Mouse (Mus musculus): ENCODE results near the gene Mterf4. TPM values are rescaled to one million over a fixed set of nuclear protein-coding genes. Genes with fewer than 3 reads are reported as not detected.

Gene Mterf4
- polyA plus RNA-seq, 1 experiment = 14.4 TPM

DNA sequence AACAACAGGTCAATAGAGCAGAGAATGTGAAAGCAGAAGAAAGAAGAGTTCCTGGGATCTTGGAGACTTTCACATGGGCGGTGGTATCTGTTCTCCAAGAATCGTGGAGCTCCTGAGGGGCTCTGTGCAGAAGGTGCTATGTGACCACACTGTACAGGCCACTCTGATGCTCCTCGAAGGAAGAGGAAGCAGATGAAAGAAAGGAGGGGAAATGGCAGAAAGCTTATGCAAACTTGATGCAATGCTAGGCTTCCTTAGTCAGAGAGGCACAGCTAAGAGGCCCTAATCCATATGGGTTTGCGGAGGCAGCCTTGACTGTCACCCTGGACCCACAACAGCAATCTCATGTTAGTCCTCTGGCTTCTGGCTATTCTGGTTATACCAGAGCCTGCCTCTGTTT, 14.8 kb downstream of the Mterf4 start:
- no peak overlapping the region for H3K4me3 ChIP-seq (ENCODE audit: control insufficient read depth, low read depth, low read length)
- H3K27me3 ChIP-seq (ENCODE audit: control insufficient read depth, insufficient read depth, low read length) = no peaks in the 10 kb centered on the region
- TF ChIP-seq CTCF (IDR thresholded peaks at IDR 0.05; ENCODE audit: control insufficient read depth, insufficient read depth, insufficient replicate concordance, low read depth, low read length) (no peak), POLR2A (IDR thresholded peaks at IDR 0.05; ENCODE audit: control insufficient read depth, low read depth, low read length) (no peak)
- no peaks in the 10 kb centered on the region for H3K4me1 ChIP-seq (ENCODE audit: control insufficient read depth, insufficient read depth, low read length)
- H3K36me3 ChIP-seq (ENCODE audit: control insufficient read depth, insufficient read depth, low read length) = no peaks in the 10 kb centered on the region
- H3K27ac ChIP-seq (ENCODE audit: control insufficient read depth, insufficient read depth, low read depth, low read length) = no peak overlapping the region

- Histone ChIP-seq H3K36me3 (ENCODE audit: control insufficient read depth, insufficient read depth, low read length) (no peaks in the 10 kb centered on the region), H3K4me1 (ENCODE audit: control insufficient read depth, insufficient read depth, low read length) (no peaks in the 10 kb centered on the region), H3K27me3 (ENCODE audit: control insufficient read depth, insufficient read depth, low read length) (no peaks in the 10 kb centered on the region), H3K4me3 (ENCODE audit: control insufficient read depth, low read depth, low read length) (no peak overlapping the region), H3K27ac (ENCODE audit: control insufficient read depth, insufficient read depth, low read depth, low read length) (no peak overlapping the region)
- TF ChIP-seq CTCF (IDR thresholded peaks at IDR 0.05; ENCODE audit: control insufficient read depth, insufficient read depth, insufficient replicate concordance, low read depth, low read length) (no peak), POLR2A (IDR thresholded peaks at IDR 0.05; ENCODE audit: control insufficient read depth, low read depth, low read length) (no peak)
Measured at GRCm38 (mm10) chr1:93289678-93290214, 16.0 kb downstream of the Mterf4 start.

GRCm38 (mm10) chr1:93277041-93277440, 28.7 kb downstream of the Mterf4 start:
- Histone ChIP-seq H3K36me3 (ENCODE audit: control insufficient read depth, insufficient read depth, low read length) (no peaks in the 10 kb centered on the region), H3K4me1 (ENCODE audit: control insufficient read depth, insufficient read depth, low read length) (no peaks in the 10 kb centered on the region), H3K27ac (ENCODE audit: control insufficient read depth, insufficient read depth, low read depth, low read length) (no peak overlapping the region), H3K27me3 (ENCODE audit: control insufficient read depth, insufficient read depth, low read length) (no peaks in the 10 kb centered on the region), H3K4me3 (ENCODE audit: control insufficient read depth, low read depth, low read length) (no peak overlapping the region)
- TF ChIP-seq POLR2A (IDR thresholded peaks at IDR 0.05; ENCODE audit: control insufficient read depth, low read depth, low read length) = no peak
- TF ChIP-seq CTCF (IDR thresholded peaks at IDR 0.05; ENCODE audit: control insufficient read depth, insufficient read depth, insufficient replicate concordance, low read depth, low read length) = no peak

- Histone ChIP-seq H3K4me1 (ENCODE audit: control insufficient read depth, insufficient read depth, low read length) (no peaks in the 10 kb centered on the region), H3K27ac (ENCODE audit: control insufficient read depth, insufficient read depth, low read depth, low read length) (no peak overlapping the region), H3K36me3 (ENCODE audit: control insufficient read depth, insufficient read depth, low read length) (no peaks in the 10 kb centered on the region), H3K27me3 (ENCODE audit: control insufficient read depth, insufficient read depth, low read length) (no peaks in the 10 kb centered on the region), H3K4me3 (ENCODE audit: control insufficient read depth, low read depth, low read length) (no peak overlapping the region)
- TF ChIP-seq POLR2A (IDR thresholded peaks at IDR 0.05; ENCODE audit: control insufficient read depth, low read depth, low read length) = no peak
- no peak for TF ChIP-seq CTCF (IDR thresholded peaks at IDR 0.05; ENCODE audit: control insufficient read depth, insufficient read depth, insufficient replicate concordance, low read depth, low read length)
Measured at GRCm38 (mm10) chr1:93275561-93275960, 30.2 kb downstream of the Mterf4 start.

- no peak for TF ChIP-seq POLR2A (IDR thresholded peaks at IDR 0.05; ENCODE audit: control insufficient read depth, low read depth, low read length)
- TF ChIP-seq CTCF (IDR thresholded peaks at IDR 0.05; ENCODE audit: control insufficient read depth, insufficient read depth, insufficient replicate concordance, low read depth, low read length) = no peak
- Histone ChIP-seq H3K4me3 (ENCODE audit: control insufficient read depth, low read depth, low read length) (no peak overlapping the region), H3K27ac (ENCODE audit: control insufficient read depth, insufficient read depth, low read depth, low read length) (no peak overlapping the region), H3K4me1 (ENCODE audit: control insufficient read depth, insufficient read depth, low read length) (no peaks in the 10 kb centered on the region), H3K27me3 (ENCODE audit: control insufficient read depth, insufficient read depth, low read length) (no peaks in the 10 kb centered on the region), H3K36me3 (ENCODE audit: control insufficient read depth, insufficient read depth, low read length) (no peaks in the 10 kb centered on the region)
Measured at GRCm38 (mm10) chr1:93272409-93272821, 33.3 kb downstream of the Mterf4 start.

- TF ChIP-seq POLR2A (IDR thresholded peaks at IDR 0.05; ENCODE audit: control insufficient read depth, low read depth, low read length) = no peak
- no peak for TF ChIP-seq CTCF (IDR thresholded peaks at IDR 0.05; ENCODE audit: control insufficient read depth, insufficient read depth, insufficient replicate concordance, low read depth, low read length)
- Histone ChIP-seq H3K4me3 (ENCODE audit: control insufficient read depth, low read depth, low read length) (no peak overlapping the region), H3K27ac (ENCODE audit: control insufficient read depth, insufficient read depth, low read depth, low read length) (no peak overlapping the region), H3K4me1 (ENCODE audit: control insufficient read depth, insufficient read depth, low read length) (no peaks in the 10 kb centered on the region), H3K36me3 (ENCODE audit: control insufficient read depth, insufficient read depth, low read length) (no peaks in the 10 kb centered on the region), H3K27me3 (ENCODE audit: control insufficient read depth, insufficient read depth, low read length) (no peaks in the 10 kb centered on the region)
Measured at GRCm38 (mm10) chr1:93271751-93272150, 34.0 kb downstream of the Mterf4 start.

DNA sequence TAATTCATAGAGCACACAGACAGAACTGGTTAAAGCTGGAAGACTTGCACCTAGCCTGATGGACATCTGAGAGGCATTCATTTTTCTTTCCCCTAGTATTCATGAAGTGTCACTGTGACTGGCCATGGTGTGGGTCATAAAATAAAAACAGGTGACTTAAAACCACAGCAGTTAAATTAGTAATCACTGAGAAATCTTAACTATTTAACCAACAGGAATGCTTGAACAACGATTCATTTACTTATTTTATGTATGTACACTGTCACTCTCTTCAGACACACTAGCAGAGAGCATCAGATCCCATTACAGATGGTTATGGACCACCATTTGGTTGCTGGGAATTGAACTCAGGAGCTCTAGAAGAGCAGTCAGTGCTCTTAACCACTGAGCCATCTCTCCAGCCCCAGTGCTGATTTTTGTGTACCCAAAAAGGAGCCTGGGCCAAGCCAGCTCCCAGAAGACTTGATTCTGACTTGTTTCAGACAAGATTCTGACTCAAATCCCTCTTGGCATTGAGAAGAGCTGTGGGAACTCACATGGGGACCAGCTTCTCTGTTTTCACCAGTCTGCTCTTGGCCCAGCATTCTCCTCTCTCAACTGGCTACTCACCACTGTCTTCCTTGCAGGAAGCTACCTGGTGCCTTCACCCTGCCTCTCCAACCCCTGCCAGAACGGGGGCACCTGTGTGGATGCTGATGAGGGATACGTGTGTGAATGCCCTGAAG, 35.0 kb downstream of the Mterf4 start:
- Histone ChIP-seq H3K27ac (ENCODE audit: control insufficient read depth, insufficient read depth, low read depth, low read length) (no peak overlapping the region), H3K4me3 (ENCODE audit: control insufficient read depth, low read depth, low read length) (no peak overlapping the region), H3K27me3 (ENCODE audit: control insufficient read depth, insufficient read depth, low read length) (no peaks in the 10 kb centered on the region), H3K36me3 (ENCODE audit: control insufficient read depth, insufficient read depth, low read length) (no peaks in the 10 kb centered on the region), H3K4me1 (ENCODE audit: control insufficient read depth, insufficient read depth, low read length) (no peaks in the 10 kb centered on the region)
- TF ChIP-seq POLR2A (IDR thresholded peaks at IDR 0.05; ENCODE audit: control insufficient read depth, low read depth, low read length) (no peak), CTCF (IDR thresholded peaks at IDR 0.05; ENCODE audit: control insufficient read depth, insufficient read depth, insufficient replicate concordance, low read depth, low read length) (no peak)

All from testis, adult 2 months (tissue).